Mouse (Mus musculus): ENCODE measurements around the gene Dazap1. TPM values are rescaled to one million over a fixed set of nuclear protein-coding genes. Genes with fewer than 3 reads are reported as not detected.

Gene Dazap1
- total and polyA plus RNA-seq, 3 experiments: 159 to 236 TPM; not detected in 1

GRCm38 (mm10) chr10:80278390-80278789 is 17.1 kb downstream of the Dazap1 start:
- Histone ChIP-seq H3K27ac (ENCODE audit: control insufficient read depth, low read depth, low read length) (no peak overlapping the region), H3K4me3 (ENCODE audit: control insufficient read depth in 1 of 2, insufficient read depth in 1 of 2, low read depth in 2 of 2, low read length in 2 of 2) (no peak overlapping the region), H3K4me1 (ENCODE audit: control insufficient read depth in 1 of 2, insufficient read depth in 2 of 2, low read length in 2 of 2) (no peaks in the 10 kb centered on the region)

GRCm38 (mm10) chr10:80279273-80279672 is 18.0 kb downstream of the Dazap1 start:
- H3K9ac ChIP-seq (ENCODE audit: control insufficient read depth, low read depth, low read length, poor library complexity, severe bottlenecking): no peak overlapping the region
- H3K9me3 ChIP-seq (replicated peaks; ENCODE audit: insufficient read depth, low read length): no peaks in the 10 kb centered on the region
- no peaks in the 10 kb centered on the region for H3K27me3 ChIP-seq (ENCODE audit: control insufficient read depth in 1 of 2, insufficient read depth in 2 of 2, low read length in 2 of 2)
- H3K4me3 ChIP-seq (ENCODE audit: control insufficient read depth in 1 of 2, insufficient read depth in 1 of 2, low read depth in 2 of 2, low read length in 2 of 2): no peak overlapping the region
- DNase-seq (ENCODE audit: low read depth, low spot score): no peak
- H3K79me2 ChIP-seq (ENCODE audit: control insufficient read depth, insufficient read depth, low read length, poor library complexity): no peaks in the 10 kb centered on the region
- H3K4me1 ChIP-seq (ENCODE audit: control insufficient read depth in 1 of 2, insufficient read depth in 2 of 2, low read length in 2 of 2): no peaks in the 10 kb centered on the region
- H3K27ac ChIP-seq (ENCODE audit: control insufficient read depth, low read depth, low read length): no peak overlapping the region
- H3K36me3 ChIP-seq (ENCODE audit: control insufficient read depth in 1 of 2, insufficient read depth in 2 of 2, low read length in 2 of 2): peaks cover 0 to 12% of the 10 kb centered on the region in 2 experiments; a peak in 2 of 4 replicates
- TF ChIP-seq E2F4 (IDR thresholded peaks at IDR 0.05; ENCODE audit: borderline replicate concordance, low read depth, low read length) (no peak), POLR2A (IDR thresholded peaks at IDR 0.05; ENCODE audit: control insufficient read depth in 1 of 2, insufficient read depth in 1 of 2, low read depth in 1 of 2, low read length in 2 of 2, poor library complexity in 1 of 2) (no peak), CHD1 (IDR thresholded peaks at IDR 0.05; ENCODE audit: low read depth, low read length) (no peak), BHLHE40 (IDR thresholded peaks at IDR 0.05; ENCODE audit: borderline replicate concordance, low read depth, low read length) (no peak), SIN3A (IDR thresholded peaks at IDR 0.05; ENCODE audit: low read length) (no peak), NRF1 (IDR thresholded peaks at IDR 0.05; ENCODE audit: insufficient read depth, low read depth, low read length, poor library complexity, severe bottlenecking) (no peak), MAZ (IDR thresholded peaks at IDR 0.05; ENCODE audit: low read depth, low read length) (no peak), RAD21 (IDR thresholded peaks at IDR 0.05; ENCODE audit: low read depth, low read length) (no peak), POLR2AphosphoS5 (IDR thresholded peaks at IDR 0.05; ENCODE audit: borderline replicate concordance, low read depth, low read length) (no peak), CTCF (IDR thresholded peaks at IDR 0.05 in 2 of 3, conservative IDR thresholded peaks at IDR 0.05 in 1 of 3; ENCODE audit: control insufficient read depth in 1 of 3, insufficient read depth in 1 of 3, low read depth in 2 of 3, low read length in 3 of 3, poor library complexity in 1 of 3, severe bottlenecking in 1 of 3) (no peak), CHD2 (IDR thresholded peaks at IDR 0.05; ENCODE audit: low read length) (no peak), GABPA (IDR thresholded peaks at IDR 0.05; ENCODE audit: low read depth, low read length) (no peak), NELFE (IDR thresholded peaks at IDR 0.05; ENCODE audit: low read depth, low read length) (no peak), USF2 (IDR thresholded peaks at IDR 0.05; ENCODE audit: borderline replicate concordance in 1 of 2, insufficient read depth in 1 of 2, low read depth in 1 of 2, low read length in 2 of 2) (no peak), KAT2A (conservative IDR thresholded peaks at IDR 0.05; ENCODE audit: low read depth, low read length) (no peak), ZC3H11A (IDR thresholded peaks at IDR 0.05; ENCODE audit: low read depth, low read length) (no peak), MYC (IDR thresholded peaks at IDR 0.05; ENCODE audit: low read depth, low read length) (no peak), JUND (IDR thresholded peaks at IDR 0.05; ENCODE audit: low read depth, low read length) (no peak), ZMIZ1 (IDR thresholded peaks at IDR 0.05; ENCODE audit: low read depth, low read length) (no peak), TCF12 (IDR thresholded peaks at IDR 0.05; ENCODE audit: low read depth, low read length) (no peak)

More at GRCm38 (mm10) chr10:80278390-80278789, 17.1 kb downstream of the Dazap1 start:
- no peaks in the 10 kb centered on the region for H3K27me3 ChIP-seq (ENCODE audit: control insufficient read depth in 1 of 2, insufficient read depth in 2 of 2, low read length in 2 of 2)
- H3K79me2 ChIP-seq (ENCODE audit: control insufficient read depth, insufficient read depth, low read length, poor library complexity): peaks cover 7% of the 10 kb centered on the region; the same call in 1 of the 2 replicates
- no peak overlapping the region for H3K9ac ChIP-seq (ENCODE audit: control insufficient read depth, low read depth, low read length, poor library complexity, severe bottlenecking)
- no peaks in the 10 kb centered on the region for H3K9me3 ChIP-seq (replicated peaks; ENCODE audit: insufficient read depth, low read length)
- peaks cover 0 to 8% of the 10 kb centered on the region in 2 experiments; a peak in 2 of 4 replicates for H3K36me3 ChIP-seq (ENCODE audit: control insufficient read depth in 1 of 2, insufficient read depth in 2 of 2, low read length in 2 of 2)
- no peak for TF ChIP-seq TAL1 (IDR thresholded peaks at IDR 0.05; ENCODE audit: low read length)
- no peak for TF ChIP-seq UBTF (IDR thresholded peaks at IDR 0.05; ENCODE audit: borderline replicate concordance, insufficient read depth, low read depth, low read length)
- no peak for TF ChIP-seq ZMIZ1 (IDR thresholded peaks at IDR 0.05; ENCODE audit: low read depth, low read length)
- no peak for TF ChIP-seq MAZ (IDR thresholded peaks at IDR 0.05; ENCODE audit: low read depth, low read length)
- TF ChIP-seq CHD2 (IDR thresholded peaks at IDR 0.05; ENCODE audit: low read length): no peak
- no peak for TF ChIP-seq POLR2A (IDR thresholded peaks at IDR 0.05; ENCODE audit: control insufficient read depth in 1 of 2, insufficient read depth in 1 of 2, low read depth in 1 of 2, low read length in 2 of 2, poor library complexity in 1 of 2)
- no peak for DNase-seq (ENCODE audit: low read depth, low spot score)

Measured in MEL (cell line).